Mouse (Mus musculus) heart, postnatal 25 days (tissue): ENCODE measurements around the gene Spns1. TPM values are rescaled to one million over a fixed set of nuclear protein-coding genes. Genes with fewer than 3 reads are reported as not detected.
"Not testable (repeated sequence)": the region's sequence is repeated elsewhere in the genome, so short reads cannot be mapped to it uniquely, and the experiment has no call there.

ENCODE experiments used
- DNase-seq: peaks from one replicate; pipeline ENCODE4 v3.0.0; 2022; ENCODE audit warnings: low spot score
- intact Hi-C: fragments of 180-260 bp; cut with DNase I; formaldehyde crosslinking; loops from one replicate; pipeline ENCODE4 v1.15.1; 2025
- total RNA-seq, 2 experiments: library from RNA; stranded (reverse); gene quantifications; 2 replicates each; pipeline ENCODE4 v1.2.3; 2021

Gene Spns1
- 10 to 100 TPM; 33.0 to 34.6 TPM for total RNA-seq

DNA sequence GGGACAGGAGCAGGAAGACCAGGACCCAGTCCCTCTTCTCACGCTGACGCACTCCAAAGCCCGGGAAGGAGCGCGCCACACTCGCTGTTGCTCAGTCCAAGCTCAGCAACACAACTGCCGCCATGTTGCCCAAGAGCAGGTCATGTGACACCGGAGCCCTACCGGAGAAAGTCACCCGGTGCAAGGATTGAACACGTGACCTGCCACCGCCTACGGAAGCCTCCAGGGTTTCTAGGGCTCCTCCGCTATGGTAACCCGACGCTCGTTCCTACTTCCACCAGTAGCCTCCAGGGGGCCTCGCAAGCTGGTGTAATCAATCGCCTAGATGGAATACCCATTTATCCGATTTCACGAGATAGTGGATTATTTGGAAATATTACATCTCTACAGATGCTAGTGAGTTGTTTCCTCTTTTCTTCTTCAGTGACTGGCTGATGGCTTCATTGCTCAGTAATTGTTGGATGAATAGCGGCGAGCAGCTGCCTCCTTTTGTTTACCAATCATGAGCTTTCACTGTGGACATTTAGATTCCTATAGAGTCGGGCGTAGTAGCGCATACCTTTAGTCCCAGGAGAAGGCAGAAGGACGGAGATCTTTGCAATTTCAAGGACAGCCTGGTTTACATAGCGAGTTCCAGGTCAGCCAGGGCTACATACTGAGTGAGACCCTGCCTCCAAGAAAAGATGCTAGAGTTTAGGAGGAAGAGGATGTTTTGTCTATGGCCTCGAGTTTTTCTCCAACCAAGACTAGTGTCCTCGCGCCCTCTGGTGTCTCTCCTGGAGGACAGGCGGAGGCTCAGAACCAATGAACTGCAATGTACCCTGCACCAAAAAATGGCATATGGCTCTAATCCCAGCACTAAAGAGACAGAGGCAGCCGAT, at the start of gene Spns1:
Gene Spns1, minus strand, starts transcription at position 173 of the 881 bp plus-strand sequence.
- intact Hi-C loops = loop anchor here (5.0 kb wide), 1 partner anchor 110 kb away; no protein-coding TSS in a partner anchor
- DNase-seq = peak; percentile 88

GRCm38 (mm10) chr7:126424161-126424560, 46.9 kb upstream of the Spns1 start:
- DNase-seq = no peak
- intact Hi-C loops = no loop called here

DNA sequence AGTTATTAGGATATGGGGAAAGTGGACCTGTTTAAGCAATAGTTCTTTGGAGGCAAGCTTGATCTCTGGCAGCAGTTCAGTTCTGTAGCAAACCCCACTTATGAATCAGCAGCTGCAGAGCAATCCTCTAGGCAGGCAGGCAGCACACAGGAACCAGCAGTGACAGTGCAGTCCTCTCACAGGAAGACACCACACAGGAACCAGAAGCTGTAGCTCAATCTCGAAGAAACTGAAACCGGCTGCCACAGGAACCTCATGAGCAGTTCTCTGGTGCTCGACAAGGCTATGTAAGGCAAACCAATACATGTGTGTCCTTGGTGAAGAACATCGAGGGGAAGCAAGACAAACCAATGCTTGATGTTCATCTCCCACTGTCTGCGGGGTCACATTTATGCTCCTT, 44.5 kb upstream of the Spns1 start:
- DNase-seq = no peak
- intact Hi-C loops = no loop called here

DNA sequence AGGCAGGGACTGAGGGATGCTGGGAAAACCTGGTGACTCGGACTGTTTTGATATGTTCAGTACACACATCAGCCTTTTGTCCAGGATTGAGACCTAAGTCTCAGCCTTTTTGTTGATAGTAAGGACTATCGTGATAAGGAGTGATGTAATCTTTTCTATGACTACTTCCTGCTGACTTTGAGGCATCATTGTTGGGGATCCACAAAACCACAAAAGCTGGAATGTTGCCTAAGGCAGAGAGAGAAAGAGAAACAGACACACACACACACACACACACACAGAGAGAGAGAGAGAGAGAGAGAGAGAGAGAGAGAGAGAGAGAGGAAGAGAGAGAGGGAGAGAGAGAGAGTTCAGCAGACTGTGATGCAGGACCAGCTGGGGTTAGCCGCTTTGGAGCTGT, 41.2 kb upstream of the Spns1 start:
- no peak for DNase-seq
- intact Hi-C loops = no loop called here

GRCm38 (mm10) chr7:126417606-126418005, 40.4 kb upstream of the Spns1 start:
- DNase-seq = no peak
- intact Hi-C loops = no loop called here

DNA sequence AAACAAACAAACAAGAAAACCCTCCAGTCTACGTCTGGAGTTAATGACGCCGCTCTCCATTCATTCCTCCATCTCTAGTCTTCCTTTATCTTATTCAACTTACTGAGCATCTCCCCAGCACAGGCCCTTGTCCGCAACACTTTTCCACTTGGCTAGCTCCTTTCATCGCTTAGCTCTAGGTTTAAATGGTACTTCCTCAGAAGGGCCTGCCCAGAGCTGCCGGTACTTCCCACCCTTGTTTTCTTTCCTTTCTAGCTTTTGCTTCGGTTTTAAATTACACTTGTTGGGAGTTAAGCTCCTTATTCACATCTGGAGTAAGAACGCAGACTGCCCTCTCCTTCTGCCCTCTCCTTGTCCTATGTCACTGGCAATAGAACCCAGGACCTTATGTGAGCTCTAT, 39.8 kb upstream of the Spns1 start:
- DNase-seq = no peak
- intact Hi-C loops = no loop called here

DNA sequence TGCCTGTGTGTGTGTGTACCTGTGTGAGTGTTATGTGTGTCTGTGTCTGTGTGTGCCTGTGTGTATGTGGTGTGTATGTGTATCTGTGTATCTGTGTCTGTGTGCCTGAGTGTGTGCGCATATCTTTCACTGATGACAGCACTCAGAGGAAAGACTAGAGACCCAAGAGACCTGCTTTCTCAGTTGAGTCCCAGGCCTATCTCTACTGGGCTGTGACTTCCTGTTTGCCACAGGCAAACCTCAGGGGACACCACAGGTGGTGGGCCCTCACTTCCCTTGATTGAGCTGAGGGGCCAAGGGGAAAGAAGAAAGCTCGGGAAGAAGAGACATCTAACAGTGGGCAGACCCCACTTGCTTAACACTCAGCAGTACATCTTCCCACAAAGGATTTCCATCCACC, 39.4 kb upstream of the Spns1 start:
- intact Hi-C loops = no loop called here
- no peak for DNase-seq

GRCm38 (mm10) chr7:126414725-126415124, 37.5 kb upstream of the Spns1 start, which contains the start of gene Cd19:
Cd19 (minus strand) TSS chr7:126414889.
- DNase-seq = no peak

DNA sequence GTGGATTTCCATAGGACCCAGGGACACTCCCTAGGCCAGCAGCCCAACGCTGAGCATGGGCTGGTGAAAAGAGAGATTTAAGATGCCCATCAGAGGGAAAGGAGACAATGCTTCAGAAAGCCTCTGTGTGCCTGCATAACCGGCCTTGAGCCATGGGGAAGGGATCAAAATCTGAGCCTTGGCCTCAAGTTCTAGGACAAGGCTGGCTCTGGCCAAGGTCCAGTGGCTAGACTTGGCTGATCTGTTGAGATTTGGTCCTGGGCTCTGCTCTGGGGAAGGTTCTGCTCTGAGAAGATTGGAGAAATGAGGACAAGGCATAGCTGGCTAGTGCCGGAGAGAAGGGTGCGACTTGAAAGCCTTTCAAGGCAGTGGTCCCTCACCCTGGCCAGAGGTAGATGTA, 33.8 kb upstream of the Spns1 start:
- DNase-seq = no peak
- intact Hi-C loops = no loop called here

More at GRCm38 (mm10) chr7:126414725-126415124, 37.5 kb upstream of the Spns1 start, which contains the start of gene Cd19:
- intact Hi-C loops = no loop called here

DNA sequence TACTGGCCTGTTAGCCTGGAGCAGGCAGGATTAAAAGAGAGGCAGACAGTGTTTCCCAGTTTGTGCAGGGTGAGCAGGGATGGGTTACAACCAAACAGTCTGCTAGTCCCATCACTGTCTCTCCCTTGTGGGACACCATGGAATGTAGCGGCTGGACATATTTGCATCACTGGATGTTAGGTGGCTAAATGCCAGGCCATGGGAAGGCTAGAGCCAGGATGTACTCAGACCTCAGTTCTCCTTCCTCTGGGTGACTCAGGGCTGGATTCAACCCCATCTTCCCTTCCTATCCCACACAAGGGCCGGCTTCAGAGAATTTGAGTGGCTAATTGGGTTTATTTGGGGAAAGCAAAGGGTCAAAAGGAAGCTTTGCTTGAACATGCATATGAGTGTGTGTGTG, 31.4 kb upstream of the Spns1 start:
- intact Hi-C loops = no loop called here
- no peak for DNase-seq

GRCm38 (mm10) chr7:126402518-126402917, 25.3 kb upstream of the Spns1 start:
- DNase-seq, intact Hi-C loops: not testable (repeated sequence)

GRCm38 (mm10) chr7:126399548-126399947, 22.3 kb upstream of the Spns1 start:
- peak; percentile 42 for DNase-seq
- intact Hi-C loops = loop anchor here (1.0 to 5.0 kb wide), 3 partner anchors 68 to 238 kb away; no protein-coding TSS in a partner anchor

DNA sequence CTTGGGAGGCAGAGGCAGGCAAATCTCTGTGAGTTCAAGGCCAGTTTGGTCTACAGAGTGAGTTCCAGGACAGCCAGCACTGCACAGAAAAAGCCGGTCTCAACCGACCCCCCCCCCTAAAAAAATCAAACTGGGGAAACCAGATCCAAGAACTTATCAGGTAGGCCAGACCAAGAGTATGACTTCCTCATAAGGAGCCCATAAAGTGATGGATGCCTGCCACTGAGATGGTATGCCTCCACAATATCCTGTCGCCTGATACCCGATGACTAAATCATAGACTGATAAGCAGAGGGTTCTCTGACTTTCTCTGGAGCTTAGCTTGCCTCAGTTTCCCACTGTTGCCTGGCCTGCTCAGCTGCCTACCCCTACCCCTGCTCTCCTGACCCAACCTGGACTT, 20.6 kb upstream of the Spns1 start:
- no peak for DNase-seq
- intact Hi-C loops = loop anchor here (5.0 kb wide), 2 partner anchors 69 to 239 kb away; no protein-coding TSS in a partner anchor

GRCm38 (mm10) chr7:126397221-126397620, 20.0 kb upstream of the Spns1 start:
- no peak for DNase-seq
- intact Hi-C loops = loop anchor here (5.0 kb wide), 2 partner anchors 70 to 240 kb away; no protein-coding TSS in a partner anchor

- intact Hi-C loops = loop anchor here (5.0 kb wide), 2 partner anchors 71 to 241 kb away; no protein-coding TSS in a partner anchor
- peak; percentile 91 for DNase-seq
Observed at GRCm38 (mm10) chr7:126396298-126397119, 19.3 kb upstream of the Spns1 start, which contains the start of gene Nfatc2ip. Nfatc2ip (minus strand) TSS chr7:126396737.

DNA sequence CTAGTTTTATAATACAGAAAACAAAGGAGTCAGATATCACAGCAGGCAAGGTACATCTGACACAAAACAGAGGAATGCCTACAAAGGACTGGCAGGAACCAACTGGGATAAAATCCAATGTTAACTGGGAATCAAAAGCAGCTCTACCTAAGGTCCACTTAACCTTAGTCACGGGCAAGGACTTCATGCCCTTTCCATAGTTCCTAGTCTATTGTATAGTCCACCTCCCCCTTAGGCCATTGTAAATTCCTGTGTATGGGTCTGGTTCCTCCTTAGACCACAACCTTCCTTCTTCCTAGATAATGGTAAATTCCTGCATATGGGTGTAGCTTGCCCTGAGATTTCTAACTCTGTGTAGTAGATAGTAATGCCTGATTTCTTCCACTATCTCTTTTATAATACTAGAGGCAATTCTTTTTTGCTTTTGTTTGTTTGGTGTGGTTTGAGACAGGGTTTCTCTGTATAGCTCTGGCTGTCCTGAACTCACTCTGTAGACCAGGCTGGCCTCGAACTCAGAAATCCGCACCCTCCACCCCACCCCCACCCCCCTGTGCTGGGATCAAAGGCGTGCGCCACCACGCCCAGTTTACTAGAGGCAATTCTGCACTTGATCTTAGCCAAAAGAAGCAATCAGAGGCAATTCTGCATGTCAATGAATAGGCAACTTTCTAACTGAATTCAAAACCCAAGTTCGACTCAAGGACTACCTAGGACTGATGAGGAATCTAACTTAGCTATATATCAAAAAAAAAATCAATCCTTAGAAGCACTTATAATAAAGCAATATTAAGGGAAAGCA, 15.0 kb upstream of the Spns1 start:
- DNase-seq, intact Hi-C loops: not testable (repeated sequence)

- no peak for DNase-seq
- intact Hi-C loops = no loop called here
Observed at GRCm38 (mm10) chr7:126388185-126388584, 10.9 kb upstream of the Spns1 start.

DNA sequence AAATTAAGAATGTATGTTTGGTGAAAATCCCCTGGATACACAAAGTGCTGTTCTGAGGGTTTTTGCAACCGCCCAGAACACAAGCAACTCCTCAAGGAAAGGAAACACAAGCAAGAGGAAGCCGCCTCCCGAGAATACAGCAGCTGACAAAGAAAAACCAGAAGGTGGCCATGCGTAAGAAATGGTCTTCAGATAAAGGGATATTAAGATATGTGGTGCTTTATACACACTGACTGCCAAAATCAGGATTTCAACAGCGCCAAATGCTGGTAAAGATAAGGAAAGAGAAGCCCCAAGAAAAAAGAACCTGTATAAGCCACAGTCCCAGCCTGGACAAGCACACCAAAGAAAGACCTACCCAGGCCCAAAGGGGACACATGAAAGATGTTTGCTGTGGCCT, 6.3 kb upstream of the Spns1 start:
- DNase-seq = no peak
- intact Hi-C loops = no loop called here

- intact Hi-C loops = loop anchor here (5.0 kb wide), 1 partner anchor 110 kb away; no protein-coding TSS in a partner anchor
- DNase-seq = no peak
Observed at GRCm38 (mm10) chr7:126376903-126377277, 360 bp downstream of the Spns1 start.
